Mouse (Mus musculus): ENCODE measurements around the gene Shf.

DNA sequence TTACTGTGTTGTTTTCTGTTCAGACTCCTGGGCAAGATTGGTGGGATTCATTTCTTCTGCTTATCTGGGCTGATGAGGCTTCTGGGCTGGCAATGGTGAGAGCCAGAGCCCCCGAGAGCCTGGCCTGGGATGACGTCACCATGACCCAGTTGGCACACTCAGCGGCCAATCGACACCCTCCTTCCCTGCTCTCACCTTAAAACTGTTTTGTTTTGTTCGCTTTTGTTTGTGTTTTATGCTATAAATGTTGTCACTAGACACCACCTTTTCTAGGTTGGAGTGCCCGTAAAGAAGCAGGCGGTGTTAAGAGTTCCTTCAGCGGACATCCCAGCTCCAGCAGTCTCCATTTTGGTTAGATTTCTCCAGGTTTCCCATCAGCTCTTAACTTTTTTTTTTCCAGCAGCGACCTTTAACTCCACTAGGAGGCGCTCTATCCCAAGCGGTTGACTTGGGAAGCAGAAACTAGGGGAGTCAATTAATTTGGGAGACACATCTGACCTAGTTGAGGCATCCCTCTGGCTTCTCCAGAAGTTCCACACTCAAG lies 11.9 kb upstream of the Shf start:
- TF ChIP-seq EP300 (optimal IDR thresholded peaks at IDR 0.05) (no peak), CTCF (IDR thresholded peaks at IDR 0.05; ENCODE audit: low read depth) (peak; percentile 89)

All from stomach, postnatal 0 days (tissue).